Comparison of ENCODE assay signal across 11 mouse cellular contexts in genomic region chr10:60349644-60350043, GRCm38 (mm10). TPM values are rescaled to one million over a fixed set of nuclear protein-coding genes. Genes with fewer than 3 reads are reported as not detected.
DNase-seq lines count a peak whose midpoint lies in the region; ATAC-seq and TF ChIP-seq lines count a peak whose summit lies in the region.
"Had no signal": no experiment of that assay in that cellular context is flagged by ENCODE, and none has a peak within 500 bp of the region (broad histone marks: within the 10 kb centered on the region; RNA-seq: fewer than 3 reads in every experiment).

No protein-coding gene starts in this region.

- peaks cover 12% of the 10 kb centered on the region; the same call in 1 of the 2 replicates for H3K27me3 ChIP-seq in kidney, embryonic 15.5 days
- no peaks in the 10 kb centered on the region for H3K27me3 ChIP-seq in liver, embryonic 14.5 days (ENCODE audit: control insufficient read depth, insufficient read depth, low read length)

- 88% methylated on average over 5 of the region's 5 CpGs for WGBS in kidney, embryonic 15.5 days
- WGBS in liver, embryonic 14.5 days (ENCODE audit: insufficient replicate concordance), result 42% methylated on average over 5 of the region's 5 CpGs

- no peak overlapping the region for H3K4me3 ChIP-seq in kidney, embryonic 15.5 days (replicated peaks)
- H3K4me3 ChIP-seq in liver, embryonic 14.5 days (ENCODE audit: insufficient read depth in 1 of 2, low read depth in 2 of 2, low read length in 2 of 2), result peak overlapping the region; percentile 71 to 77
- H3K4me3 ChIP-seq: hindbrain, embryonic 13.5 days had no signal

- TF ChIP-seq EP300 in liver, embryonic 14.5 days (IDR thresholded peaks at IDR 0.05; ENCODE audit: low read depth), result peak; percentile 60

- peak overlapping the region; percentile 90 for H3K27ac ChIP-seq in kidney, embryonic 15.5 days
- peak overlapping the region; percentile 86 for H3K27ac ChIP-seq in liver, embryonic 14.5 days

- no peaks in the 10 kb centered on the region for H3K36me3 ChIP-seq in kidney, embryonic 15.5 days
- no peaks in the 10 kb centered on the region for H3K36me3 ChIP-seq in liver, embryonic 14.5 days (replicated peaks; ENCODE audit: control insufficient read depth, insufficient read depth, low read depth)
- H3K36me3 ChIP-seq: hindbrain, embryonic 13.5 days had no signal

- TF ChIP-seq CTCF in liver, embryonic 14.5 days (IDR thresholded peaks at IDR 0.05; ENCODE audit: low read depth), result no peak

- no peak for DNase-seq in kidney, adult 11 months
- DNase-seq in MEL-GATA-1-ER (ENCODE audit: extremely low read depth, low read depth), result peak; percentile 24
- peak; percentile 59 to 65 (median 61) for DNase-seq in liver, embryonic 14.5 days (ENCODE audit: low read depth in 3 of 3, low spot score in 3 of 3)
- no peak for DNase-seq in urinary bladder, postnatal 25 days (ENCODE audit: low spot score)
- no peak for DNase-seq in adrenal gland, postnatal 10 days
- no peak for DNase-seq in layer of hippocampus, postnatal 10 days (ENCODE audit: low spot score in 2 of 2)
- DNase-seq: cerebellum, postnatal 36 days had no signal

- 0 out of 2 replicates have a peak overlapping the region, but pooled peaks have one; percentile 3 for H3K9ac ChIP-seq in kidney, embryonic 15.5 days
- peak overlapping the region; percentile 87; the same call in 1 of the 2 replicates for H3K9ac ChIP-seq in liver, embryonic 14.5 days (replicated peaks)
- H3K9ac ChIP-seq: hindbrain, embryonic 13.5 days had no signal

- H3K4me1 ChIP-seq in kidney, embryonic 15.5 days, result peaks cover 70% of the 10 kb centered on the region
- peaks cover 28 to 53% of the 10 kb centered on the region in 2 experiments for H3K4me1 ChIP-seq in liver, embryonic 14.5 days (replicated peaks; ENCODE audit: control insufficient read depth in 2 of 2, insufficient read depth in 2 of 2, low read length in 1 of 2)

- H3K4me2 ChIP-seq in kidney, embryonic 15.5 days, result no peak overlapping the region
- peak overlapping the region; percentile 80 for H3K4me2 ChIP-seq in liver, embryonic 14.5 days (ENCODE audit: low read depth)
- H3K4me2 ChIP-seq: hindbrain, embryonic 13.5 days had no signal

- H3K9me3 ChIP-seq in kidney, embryonic 15.5 days (replicated peaks), result no peaks in the 10 kb centered on the region
- H3K9me3 ChIP-seq in liver, embryonic 14.5 days (ENCODE audit: control insufficient read depth, low read length), result no peaks in the 10 kb centered on the region
- H3K9me3 ChIP-seq: hindbrain, embryonic 13.5 days had no signal

- ATAC-seq in kidney, embryonic 15.5 days (replicated peaks; ENCODE audit: low FRiP score), result no peak
- ATAC-seq in erythroblast, adult 5-6 weeks (replicated peaks; ENCODE audit: low FRiP score, poor library complexity, severe bottlenecking), result peak; percentile 68
- peak; percentile 64 for ATAC-seq in liver, embryonic 14.5 days (ENCODE audit: insufficient read depth)

RNA-seq across cellular contexts. Expression of gene Vsir, which starts 3.0 kb away (rescaled TPM):
- polyA plus RNA-seq in kidney, embryonic 15.5 days (2015; fragmentation: Nextera tagmentation; extraction: Ambion mirVana), result 3.9 and 4.2 TPM in 2 replicates
- 78.8 and 104 TPM in 2 replicates for total RNA-seq in erythroblast, adult 5-6 weeks (2015; ENCODE audit: low replicate concordance)
- 77.5 and 165 TPM in 2 replicates for total RNA-seq in erythroblast, adult 5-6 weeks (2017; ENCODE audit: low replicate concordance)
- polyA plus RNA-seq in liver, embryonic 14.5 days (2012; rRNA removed), result 6.9 and 8.8 TPM in 2 replicates
- 6.2 and 6.6 TPM in 2 replicates for polyA plus RNA-seq in liver, embryonic 14.5 days (2014; fragmentation: Nextera tagmentation; extraction: Ambion mirVana)
- total RNA-seq in adrenal gland, postnatal 10 days (2021), result 10 to 100 TPM; 20.1 to 21.0 TPM
- 10 to 100 TPM; 15.3 TPM for total RNA-seq in layer of hippocampus, postnatal 10 days (2021)

RNA-seq across cellular contexts. Expression of gene Gm17455, which starts 49.9 kb away (rescaled TPM):
- polyA plus RNA-seq in kidney, embryonic 15.5 days (2015; fragmentation: Nextera tagmentation; extraction: Ambion mirVana), result 0.62 and 0.88 TPM in 2 replicates
- total RNA-seq in erythroblast, adult 5-6 weeks (2015; ENCODE audit: low replicate concordance), result not detected in 2 replicates
- total RNA-seq in erythroblast, adult 5-6 weeks (2017; ENCODE audit: low replicate concordance), result not detected in 2 replicates
- not detected in 2 replicates for polyA plus RNA-seq in liver, embryonic 14.5 days (2012; rRNA removed)
- polyA plus RNA-seq in liver, embryonic 14.5 days (2014; fragmentation: Nextera tagmentation; extraction: Ambion mirVana), result not detected in 2 replicates
- total RNA-seq in adrenal gland, postnatal 10 days (2021), result not detected
- total RNA-seq in layer of hippocampus, postnatal 10 days (2021), result 1 to 10 TPM; 3.6 to 3.7 TPM
- total RNA-seq: gastrocnemius, adult 8-10 months had no signal

Comparison
In these comparisons a context has a peak if more than half of its experiments do, and no peak if none do; other contexts are left out.
1. DNase-seq: peak in MEL-GATA-1-ER (single experiment) and liver, embryonic 14.5 days (3 of 3); none in kidney, adult 11 months (single experiment), urinary bladder, postnatal 25 days (single experiment), adrenal gland, postnatal 10 days (single experiment) and layer of hippocampus, postnatal 10 days (0 of 2).
2. RNA of gene Gm17455, which starts 49.9 kb away (total RNA-seq): 3.6 to 3.7 TPM in layer of hippocampus, postnatal 10 days; not detected in erythroblast, adult 5-6 weeks and not detected in adrenal gland, postnatal 10 days; every median in the first group is over 4 times any median in the second.